Mouse (Mus musculus) ES-E14 (cell line): ENCODE measurements around the gene Cysrt1.

ENCODE experiments used
- CHD2 ChIP-seq: IDR thresholded peaks from 2 replicates; pipeline ENCODE4 v1.6.1; 2014; ENCODE audit warnings: mild to moderate bottlenecking, low read depth, low read length, inconsistent platforms
- HCFC1 ChIP-seq: IDR thresholded peaks from 2 replicates; pipeline ENCODE4 v1.6.1; 2012; ENCODE audit warnings: low read length, inconsistent platforms, borderline replicate concordance; ENCODE audit not compliant: insufficient read depth
- MAFK ChIP-seq: IDR thresholded peaks from 2 replicates; pipeline ENCODE4 v1.6.1; 2014; ENCODE audit warnings: mild to moderate bottlenecking, low read depth, low read length, inconsistent platforms; ENCODE audit not compliant: insufficient read depth
- ZC3H11A ChIP-seq: IDR thresholded peaks from 2 replicates; pipeline ENCODE4 v1.6.1; 2012; ENCODE audit warnings: low read depth, mild to moderate bottlenecking, inconsistent platforms, low read length, borderline replicate concordance
- ZNF384 ChIP-seq: IDR thresholded peaks from 2 replicates; pipeline ENCODE4 v1.6.1; 2012; ENCODE audit warnings: low read depth, low read length, inconsistent platforms

- no peak for TF ChIP-seq MAFK
- no peak for TF ChIP-seq ZC3H11A
- peak; percentile 78; the same call in 1 of the 2 replicates for TF ChIP-seq HCFC1
- no peak for TF ChIP-seq CHD2
- TF ChIP-seq ZNF384, result no peak
Measured at GRCm38 (mm10) chr2:25271827-25272511, 29.7 kb upstream of the Cysrt1 start, which contains the start of the genes Ssna1 and Anapc2.
